Mouse (Mus musculus): ENCODE measurements around the gene Olfr789. TPM values are rescaled to one million over a fixed set of nuclear protein-coding genes. Genes with fewer than 3 reads are reported as not detected.

The Olfr789 gene
- polyA plus RNA-seq (2015; fragmentation: Nextera tagmentation; extraction: Ambion mirVana) = not detected in 2 replicates

- WGBS = 42% methylated on average over 2 of the region's 2 CpGs
Observed at GRCm38 (mm10) chr10:129484452-129484851, at the start of gene Olfr789. TSS of gene Olfr789 (plus strand) at chr10:129484752.

GRCm38 (mm10) chr10:129461562-129461961, 23.0 kb upstream of the Olfr789 start, which contains the start of gene Olfr787:
TSS of gene Olfr787 (plus strand) at chr10:129461862.
- Histone ChIP-seq H3K4me3 (replicated peaks) (no peak within 1 kb of the TSS), H3K27ac (no peak within 1 kb of the TSS), H3K9ac (no peak within 1 kb of the TSS), H3K4me2 (no peak within 1 kb of the TSS), H3K36me3 (no peaks in the 10 kb centered on the region), H3K27me3 (replicated peaks) (no peaks in the 10 kb centered on the region), H3K9me3 (no peaks in the 10 kb centered on the region), H3K4me1 (no peaks in the 10 kb centered on the region)
- WGBS = 80% methylated on average over 3 of the region's 3 CpGs
- ATAC-seq (ENCODE audit: insufficient read depth, low FRiP score, low read depth) = no peak

More at GRCm38 (mm10) chr10:129484452-129484851, at the start of gene Olfr789:
- H3K36me3 ChIP-seq = no peaks in the 10 kb centered on the region
- no peaks in the 10 kb centered on the region for H3K9me3 ChIP-seq
- ATAC-seq (ENCODE audit: insufficient read depth, low FRiP score, low read depth) = no peak
- no peak within 1 kb of the TSS for H3K4me3 ChIP-seq (replicated peaks)
- H3K4me2 ChIP-seq = no peak within 1 kb of the TSS
- H3K9ac ChIP-seq = no peak within 1 kb of the TSS
- H3K27me3 ChIP-seq (replicated peaks) = no peaks in the 10 kb centered on the region
- no peak within 1 kb of the TSS for H3K27ac ChIP-seq
- H3K4me1 ChIP-seq = no peaks in the 10 kb centered on the region

- no peak for ATAC-seq (ENCODE audit: insufficient read depth, low FRiP score, low read depth)
- H3K4me3 ChIP-seq (replicated peaks) = no peak within 1 kb of the TSS
- H3K36me3 ChIP-seq = no peaks in the 10 kb centered on the region
- H3K9ac ChIP-seq = no peak within 1 kb of the TSS
- no peaks in the 10 kb centered on the region for H3K9me3 ChIP-seq
- no peaks in the 10 kb centered on the region for H3K27me3 ChIP-seq (replicated peaks)
- no peaks in the 10 kb centered on the region for H3K4me1 ChIP-seq
- no peak within 1 kb of the TSS for H3K4me2 ChIP-seq
- H3K27ac ChIP-seq = no peak within 1 kb of the TSS
Observed at GRCm38 (mm10) chr10:129470698-129471097, 13.9 kb upstream of the Olfr789 start, which contains the start of gene Olfr788. TSS of gene Olfr788 (plus strand) at chr10:129470998.

GRCm38 (mm10) chr10:129473256-129473655, 11.3 kb upstream of the Olfr789 start:
- H3K4me2 ChIP-seq = no peak overlapping the region
- H3K9ac ChIP-seq = no peak overlapping the region
- no peak for ATAC-seq (ENCODE audit: insufficient read depth, low FRiP score, low read depth)
- no peaks in the 10 kb centered on the region for H3K9me3 ChIP-seq
- H3K27ac ChIP-seq = no peak overlapping the region
- H3K4me1 ChIP-seq = no peaks in the 10 kb centered on the region
- H3K36me3 ChIP-seq = no peaks in the 10 kb centered on the region
- H3K4me3 ChIP-seq (replicated peaks) = no peak overlapping the region
- H3K27me3 ChIP-seq (replicated peaks) = no peaks in the 10 kb centered on the region
- WGBS = 63% methylated on average over 2 of the region's 2 CpGs

GRCm38 (mm10) chr10:129473723-129474122, 10.8 kb upstream of the Olfr789 start:
- no peak overlapping the region for H3K27ac ChIP-seq
- H3K4me3 ChIP-seq (replicated peaks) = no peak overlapping the region
- no peaks in the 10 kb centered on the region for H3K9me3 ChIP-seq
- H3K4me1 ChIP-seq = no peaks in the 10 kb centered on the region
- no peak overlapping the region for H3K9ac ChIP-seq
- no peak overlapping the region for H3K4me2 ChIP-seq
- no peaks in the 10 kb centered on the region for H3K27me3 ChIP-seq (replicated peaks)
- H3K36me3 ChIP-seq = no peaks in the 10 kb centered on the region
- no peak for ATAC-seq (ENCODE audit: insufficient read depth, low FRiP score, low read depth)

- Histone ChIP-seq H3K9me3 (no peaks in the 10 kb centered on the region), H3K4me2 (no peak overlapping the region), H3K27ac (no peak overlapping the region), H3K27me3 (replicated peaks) (no peaks in the 10 kb centered on the region), H3K4me3 (replicated peaks) (no peak overlapping the region), H3K4me1 (no peaks in the 10 kb centered on the region), H3K9ac (no peak overlapping the region), H3K36me3 (no peaks in the 10 kb centered on the region)
- ATAC-seq (ENCODE audit: insufficient read depth, low FRiP score, low read depth) = no peak
- WGBS = 80% methylated on average over 2 of the region's 2 CpGs
Observed at GRCm38 (mm10) chr10:129490101-129490500, 5.5 kb downstream of the Olfr789 start.

GRCm38 (mm10) chr10:129498192-129498591, 13.6 kb downstream of the Olfr789 start, which contains the start of gene Olfr790:
TSS of gene Olfr790 (plus strand) at chr10:129498492.
- Histone ChIP-seq H3K9ac (no peak within 1 kb of the TSS), H3K27ac (no peak within 1 kb of the TSS), H3K4me2 (no peak within 1 kb of the TSS), H3K27me3 (replicated peaks) (no peaks in the 10 kb centered on the region), H3K36me3 (no peaks in the 10 kb centered on the region), H3K4me1 (no peaks in the 10 kb centered on the region), H3K4me3 (replicated peaks) (no peak within 1 kb of the TSS), H3K9me3 (no peaks in the 10 kb centered on the region)
- ATAC-seq (ENCODE audit: insufficient read depth, low FRiP score, low read depth) = no peak

DNA sequence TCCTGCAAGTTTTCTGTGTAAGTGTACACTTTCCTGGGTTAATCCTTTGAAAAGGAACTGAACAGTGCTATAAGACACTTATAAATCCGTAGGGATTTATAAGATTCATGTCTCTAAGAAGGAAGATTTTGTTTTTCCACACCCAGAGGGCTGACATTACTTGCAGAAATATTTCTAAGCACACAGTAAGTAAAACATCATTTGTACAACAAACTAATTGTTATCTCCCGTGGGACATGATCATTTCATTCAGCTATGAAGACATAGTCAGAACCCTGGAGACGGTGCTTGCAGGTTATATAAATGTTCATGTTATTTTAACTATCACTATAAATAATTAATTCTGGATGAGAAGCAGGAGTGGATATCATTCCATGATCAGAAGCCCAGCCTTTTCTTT, 36.9 kb downstream of the Olfr789 start, which contains the start of gene Olfr791:
Gene Olfr791, plus strand, starts transcription at position 301 of the 400 bp plus-strand sequence.
- Histone ChIP-seq H3K27ac (no peak within 1 kb of the TSS), H3K4me1 (no peaks in the 10 kb centered on the region), H3K27me3 (replicated peaks) (no peaks in the 10 kb centered on the region), H3K4me3 (replicated peaks) (no peak within 1 kb of the TSS), H3K9ac (no peak within 1 kb of the TSS), H3K4me2 (no peak within 1 kb of the TSS), H3K9me3 (no peaks in the 10 kb centered on the region), H3K36me3 (no peaks in the 10 kb centered on the region)
- 61% methylated on average over 3 of the region's 3 CpGs for WGBS
- ATAC-seq (ENCODE audit: insufficient read depth, low FRiP score, low read depth) = no peak

DNA sequence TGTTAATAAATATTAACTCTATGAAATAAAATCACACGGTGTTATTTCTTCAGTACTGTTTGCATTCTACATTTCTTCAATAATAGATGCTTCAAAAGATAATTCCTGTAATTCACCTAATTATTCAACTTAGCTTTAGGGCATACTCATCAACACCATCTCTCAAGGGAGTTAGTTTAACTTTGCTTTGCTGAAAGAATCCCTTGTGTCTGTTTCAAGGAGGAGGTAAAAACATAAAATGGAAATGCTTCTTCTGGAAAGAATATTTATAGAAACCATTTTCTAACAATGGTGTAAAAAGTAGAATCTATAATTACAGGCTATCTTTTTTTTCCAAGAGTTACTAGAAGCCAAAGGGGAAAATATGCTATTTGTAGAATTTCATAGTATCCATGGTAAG, 54.3 kb downstream of the Olfr789 start, which contains the start of gene Olfr792:
Gene Olfr792, plus strand, starts transcription at position 301 of the 400 bp plus-strand sequence.
- Histone ChIP-seq H3K27me3 (replicated peaks) (no peaks in the 10 kb centered on the region), H3K4me3 (replicated peaks) (no peak within 1 kb of the TSS), H3K36me3 (no peaks in the 10 kb centered on the region), H3K9me3 (no peaks in the 10 kb centered on the region), H3K9ac (no peak within 1 kb of the TSS), H3K4me2 (no peak within 1 kb of the TSS), H3K27ac (no peak within 1 kb of the TSS), H3K4me1 (no peaks in the 10 kb centered on the region)
- 89% methylated on average over 1 of the region's 1 CpGs for WGBS
- ATAC-seq (ENCODE audit: insufficient read depth, low FRiP score, low read depth) = no peak

Other genes starting within 250 kb of the Olfr789 start
- gene Olfr774, start 248.5 kb upstream of the Olfr789 start, polyA plus RNA-seq (2015; fragmentation: Nextera tagmentation; extraction: Ambion mirVana) = not detected in 2 replicates
- gene Olfr775, start 236.3 kb upstream of the Olfr789 start, polyA plus RNA-seq (2015; fragmentation: Nextera tagmentation; extraction: Ambion mirVana) = not detected in 2 replicates
- not detected in 2 replicates for gene Olfr776, start 225.6 kb upstream of the Olfr789 start, polyA plus RNA-seq (2015; fragmentation: Nextera tagmentation; extraction: Ambion mirVana)
- gene Olfr777, start 213.3 kb upstream of the Olfr789 start, polyA plus RNA-seq (2015; fragmentation: Nextera tagmentation; extraction: Ambion mirVana) = not detected in 2 replicates
- not detected in 2 replicates for gene Olfr780, start 166.6 kb upstream of the Olfr789 start, polyA plus RNA-seq (2015; fragmentation: Nextera tagmentation; extraction: Ambion mirVana)
- not detected in 2 replicates for gene Olfr781, start 155.9 kb upstream of the Olfr789 start, polyA plus RNA-seq (2015; fragmentation: Nextera tagmentation; extraction: Ambion mirVana)
- not detected in 2 replicates for gene Olfr782, start 135.9 kb upstream of the Olfr789 start, polyA plus RNA-seq (2015; fragmentation: Nextera tagmentation; extraction: Ambion mirVana)
- 0.09 TPM in 1 of 2 replicates, not detected in the other for gene Olfr784, start 100.7 kb upstream of the Olfr789 start, polyA plus RNA-seq (2015; fragmentation: Nextera tagmentation; extraction: Ambion mirVana)
- not detected in 2 replicates for gene Olfr785, start 79.3 kb upstream of the Olfr789 start, polyA plus RNA-seq (2015; fragmentation: Nextera tagmentation; extraction: Ambion mirVana)
- not detected in 2 replicates for gene Olfr786, start 57.4 kb upstream of the Olfr789 start, polyA plus RNA-seq (2015; fragmentation: Nextera tagmentation; extraction: Ambion mirVana)
- not detected in 2 replicates for gene Olfr787, start 22.9 kb upstream of the Olfr789 start, polyA plus RNA-seq (2015; fragmentation: Nextera tagmentation; extraction: Ambion mirVana)
- gene Olfr788, start 13.8 kb upstream of the Olfr789 start, polyA plus RNA-seq (2015; fragmentation: Nextera tagmentation; extraction: Ambion mirVana) = not detected in 2 replicates
- not detected in 2 replicates for gene Olfr790, start 13.7 kb downstream of the Olfr789 start, polyA plus RNA-seq (2015; fragmentation: Nextera tagmentation; extraction: Ambion mirVana)
- gene Olfr791, start 37.0 kb downstream of the Olfr789 start, polyA plus RNA-seq (2015; fragmentation: Nextera tagmentation; extraction: Ambion mirVana) = not detected in 2 replicates
- gene Olfr792, start 54.4 kb downstream of the Olfr789 start, polyA plus RNA-seq (2015; fragmentation: Nextera tagmentation; extraction: Ambion mirVana) = not detected in 2 replicates
- gene Olfr794, start 82.9 kb downstream of the Olfr789 start, polyA plus RNA-seq (2015; fragmentation: Nextera tagmentation; extraction: Ambion mirVana) = not detected in 2 replicates
- not detected in 2 replicates for gene Olfr796, start 127.8 kb downstream of the Olfr789 start, polyA plus RNA-seq (2015; fragmentation: Nextera tagmentation; extraction: Ambion mirVana)
- not detected in 2 replicates for gene Olfr798, start 143.2 kb downstream of the Olfr789 start, polyA plus RNA-seq (2015; fragmentation: Nextera tagmentation; extraction: Ambion mirVana)
- not detected in 2 replicates for gene Olfr799, start 152.7 kb downstream of the Olfr789 start, polyA plus RNA-seq (2015; fragmentation: Nextera tagmentation; extraction: Ambion mirVana)
- not detected in 2 replicates for gene Olfr800, start 172.9 kb downstream of the Olfr789 start, polyA plus RNA-seq (2015; fragmentation: Nextera tagmentation; extraction: Ambion mirVana)
- not detected in 2 replicates for gene Olfr801, start 189.1 kb downstream of the Olfr789 start, polyA plus RNA-seq (2015; fragmentation: Nextera tagmentation; extraction: Ambion mirVana)
- gene Olfr802, start 203.4 kb downstream of the Olfr789 start, polyA plus RNA-seq (2015; fragmentation: Nextera tagmentation; extraction: Ambion mirVana) = not detected in 2 replicates
- not detected in 2 replicates for gene Olfr803, start 209.5 kb downstream of the Olfr789 start, polyA plus RNA-seq (2015; fragmentation: Nextera tagmentation; extraction: Ambion mirVana)
- not detected in 2 replicates for gene Olfr804, start 218.5 kb downstream of the Olfr789 start, polyA plus RNA-seq (2015; fragmentation: Nextera tagmentation; extraction: Ambion mirVana)
- gene Olfr805, start 244.6 kb downstream of the Olfr789 start, polyA plus RNA-seq (2015; fragmentation: Nextera tagmentation; extraction: Ambion mirVana) = not detected in 2 replicates

Data from stomach, embryonic 15.5 days (tissue).